Mouse (Mus musculus): ENCODE data around the gene Krtap10-4.
"Not testable (repeated sequence)": the region's sequence is repeated elsewhere in the genome, so short reads cannot be mapped to it uniquely, and the experiment has no call there.

Gene Krtap10-4

DNA sequence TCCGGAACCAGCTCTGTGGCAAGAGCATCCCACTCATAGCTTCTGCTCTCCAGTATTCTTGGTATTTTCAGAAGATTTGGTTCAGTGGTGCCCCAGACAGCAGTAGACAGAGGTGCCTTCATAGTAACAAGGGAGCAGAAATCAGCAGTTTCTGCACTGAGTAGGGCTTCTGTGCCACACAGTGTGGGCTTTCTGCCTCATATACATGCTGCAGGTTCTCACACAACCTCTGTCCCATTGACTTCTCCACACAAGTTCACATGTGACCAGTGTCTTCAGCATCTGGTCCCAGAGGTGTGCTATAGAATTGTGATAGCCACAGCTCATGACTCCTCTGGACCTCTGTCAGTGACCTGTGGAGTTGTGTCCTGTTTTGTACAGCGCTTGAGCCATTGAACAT, 38.3 kb downstream of the Krtap10-4 start:
- DNase-seq (ENCODE audit: low spot score in 2 of 2): no peak

DNA sequence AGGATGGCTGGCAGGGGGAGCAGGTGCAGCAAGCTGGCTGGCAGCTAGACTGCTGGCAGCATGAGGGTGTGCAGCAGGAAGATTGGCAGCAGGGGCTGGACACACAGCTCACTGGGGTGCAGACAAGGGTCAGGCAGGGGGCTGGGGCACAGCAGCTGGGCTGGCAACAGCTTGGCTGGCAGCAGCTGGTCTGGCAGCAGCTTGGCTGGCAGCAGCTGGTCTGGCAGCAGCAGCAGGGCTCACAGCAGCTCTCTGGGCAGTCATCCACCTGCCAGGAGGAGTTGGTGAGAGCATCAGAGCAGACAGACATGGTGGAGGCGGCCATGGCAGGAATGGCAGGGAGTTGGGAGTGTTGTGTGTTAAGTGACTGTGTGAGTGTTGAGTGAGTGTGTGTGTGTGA, 39.0 kb downstream of the Krtap10-4 start, which contains the start of gene Gm7137:
Gene Gm7137 (minus strand): TSS at position 325 of the 400 bp plus-strand sequence.
- DNase-seq (ENCODE audit: low spot score in 2 of 2): not testable (repeated sequence)

DNA sequence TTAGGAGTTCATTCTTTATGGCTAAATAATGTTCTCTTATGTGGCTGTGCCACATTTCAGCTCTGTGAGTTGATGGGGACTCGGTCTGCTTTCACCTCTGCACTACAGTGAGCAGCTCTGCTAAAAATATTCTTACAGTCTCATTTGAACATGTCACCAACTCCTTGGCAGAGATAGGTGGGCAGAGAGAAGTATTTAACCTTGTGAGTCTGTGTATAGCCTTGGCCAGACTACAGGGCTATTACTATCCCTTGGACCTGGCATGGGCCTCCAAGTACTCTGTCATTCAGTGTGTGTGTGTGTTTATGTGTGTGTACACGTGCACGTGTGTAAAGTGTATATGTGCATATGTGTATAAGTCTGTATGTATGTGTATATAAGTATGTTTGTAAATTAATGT, 43.5 kb downstream of the Krtap10-4 start:
- not testable (repeated sequence) for DNase-seq (ENCODE audit: low spot score in 2 of 2)

GRCm38 (mm10) chr10:77782442-77782841, 44.5 kb downstream of the Krtap10-4 start, which contains the start of gene Gm3250:
Gene Gm3250 (minus strand): TSS chr10:77782542.
- not testable (repeated sequence) for DNase-seq (ENCODE audit: low spot score in 2 of 2)

GRCm38 (mm10) chr10:77776844-77777243, 50.1 kb downstream of the Krtap10-4 start, which contains the start of gene Gm7138:
Gene Gm7138 (minus strand): TSS chr10:77776944.
- DNase-seq (ENCODE audit: low spot score in 2 of 2): not testable (repeated sequence)

Data from urinary bladder, postnatal 36 days (tissue).